Mouse (Mus musculus) 416B (cell line): Measurements from ENCODE around the gene Tdrkh.

Experiments
- DNase-seq: peaks from one replicate; pipeline ENCODE4 v3.0.0; 2011; ENCODE audit warnings: low read depth

The Tdrkh gene

GRCm38 (mm10) chr3:94463926-94464578 lies 51.0 kb downstream of the Tdrkh start:
- no peak for DNase-seq

- no peak for DNase-seq
Measured at GRCm38 (mm10) chr3:94465632-94466430, 52.8 kb downstream of the Tdrkh start.

GRCm38 (mm10) chr3:94468931-94469330 lies 55.9 kb downstream of the Tdrkh start:
- no peak for DNase-seq

GRCm38 (mm10) chr3:94472447-94473114 lies 59.5 kb downstream of the Tdrkh start:
- DNase-seq, result no peak

DNA sequence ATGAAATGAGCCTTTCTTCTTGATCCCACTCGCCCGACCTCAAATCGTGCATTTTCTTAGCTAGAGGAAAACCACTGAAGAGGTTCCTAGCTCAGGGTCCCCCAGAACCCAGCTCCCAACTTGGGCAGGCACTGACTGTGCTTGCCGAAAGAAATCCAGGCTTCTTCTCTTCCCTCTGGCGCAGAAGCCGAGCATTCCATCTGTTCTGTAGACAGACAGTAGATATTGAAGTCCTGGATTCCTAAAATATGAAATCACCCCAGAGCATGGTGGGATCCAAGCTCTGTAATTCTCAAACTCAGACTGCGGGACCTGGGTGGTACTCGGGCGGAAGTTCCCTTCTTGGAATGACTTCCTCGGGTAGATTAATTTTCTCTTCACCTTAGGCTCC lies 60.0 kb downstream of the Tdrkh start:
- DNase-seq, result no peak

GRCm38 (mm10) chr3:94473567-94474232 lies 60.6 kb downstream of the Tdrkh start:
- DNase-seq, result no peak

- no peak for DNase-seq
Measured at GRCm38 (mm10) chr3:94476301-94477035, 63.4 kb downstream of the Tdrkh start.

GRCm38 (mm10) chr3:94477444-94477843 lies 64.4 kb downstream of the Tdrkh start:
- no peak for DNase-seq

- no peak for DNase-seq
Measured at GRCm38 (mm10) chr3:94477981-94478422, 64.9 kb downstream of the Tdrkh start, which contains the start of gene Celf3. TSS of gene Celf3 (plus strand) at chr3:94478295.

GRCm38 (mm10) chr3:94478591-94479169 lies 65.6 kb downstream of the Tdrkh start:
- DNase-seq, result no peak

DNA sequence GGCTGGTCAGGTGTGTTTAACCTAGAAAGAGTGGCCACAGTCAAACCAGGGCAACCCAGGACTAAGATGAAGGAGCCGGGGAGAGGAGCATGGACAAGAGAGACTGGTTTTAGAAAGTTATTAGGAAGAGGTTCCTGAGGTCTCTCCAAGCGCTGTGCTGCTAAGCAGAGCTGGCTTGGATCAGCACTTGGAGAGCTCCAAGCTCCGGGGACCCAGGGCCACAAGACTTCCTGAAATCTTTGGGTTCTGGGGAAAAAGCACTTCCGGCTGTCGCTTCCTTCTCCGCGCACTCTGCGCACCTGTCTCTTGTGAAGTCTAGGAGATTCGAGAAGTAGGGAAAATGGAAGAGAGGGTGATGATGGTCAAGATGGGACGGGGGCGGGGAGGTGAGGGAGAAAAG lies 66.5 kb downstream of the Tdrkh start:
- no peak for DNase-seq

DNA sequence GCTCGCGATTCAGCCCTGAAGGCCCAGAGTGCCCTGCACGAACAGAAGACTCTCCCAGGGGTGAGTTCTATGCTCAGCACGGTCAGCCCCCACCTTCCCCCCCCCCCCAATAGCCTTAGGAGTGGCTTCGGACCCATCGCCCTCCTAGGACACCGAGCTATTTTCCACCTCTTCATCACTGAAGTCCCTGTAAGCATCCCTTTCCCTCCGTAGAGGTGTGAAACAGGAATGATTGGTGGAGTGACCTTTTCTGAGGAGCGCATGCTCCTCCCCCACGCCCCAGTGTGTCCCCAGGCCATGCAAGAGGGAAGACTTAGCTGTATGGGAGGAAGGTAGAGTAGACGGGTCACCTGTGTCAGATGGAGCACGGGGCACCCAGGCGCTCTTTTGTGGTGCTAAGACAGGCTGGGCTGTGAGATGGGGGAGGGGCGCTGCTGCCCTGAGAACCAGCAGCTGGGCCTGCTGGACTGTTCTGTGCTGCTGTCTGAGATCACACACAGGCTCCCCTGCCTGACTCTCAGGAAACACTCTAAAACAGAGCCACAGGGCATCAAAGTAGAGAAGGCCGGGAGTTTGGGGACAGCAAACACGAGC lies 67.3 kb downstream of the Tdrkh start, which contains the start of gene Riiad1:
Riiad1 (minus strand) TSS at position 51 of the 594 bp plus-strand sequence.
- no peak for DNase-seq

DNA sequence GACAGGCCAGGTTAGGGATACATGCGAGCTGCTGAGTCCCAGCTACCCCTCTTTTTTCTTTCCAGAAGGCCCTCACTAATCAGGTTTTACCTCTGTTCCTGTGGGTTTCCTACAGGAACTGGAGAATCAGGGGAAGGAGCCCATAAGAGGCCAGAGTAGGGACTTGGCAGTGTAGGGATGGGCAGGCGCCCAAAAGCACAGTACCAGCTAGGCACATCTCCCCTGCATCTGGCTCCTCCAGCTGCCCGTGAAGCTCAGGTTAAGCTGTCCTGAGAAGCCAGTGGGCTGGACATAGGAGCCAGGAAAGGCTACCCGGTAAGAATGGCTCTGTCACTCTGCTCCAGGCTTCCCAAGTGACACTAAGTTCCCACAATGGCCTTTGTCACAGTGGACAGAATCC lies 68.4 kb downstream of the Tdrkh start:
- DNase-seq, result no peak

DNA sequence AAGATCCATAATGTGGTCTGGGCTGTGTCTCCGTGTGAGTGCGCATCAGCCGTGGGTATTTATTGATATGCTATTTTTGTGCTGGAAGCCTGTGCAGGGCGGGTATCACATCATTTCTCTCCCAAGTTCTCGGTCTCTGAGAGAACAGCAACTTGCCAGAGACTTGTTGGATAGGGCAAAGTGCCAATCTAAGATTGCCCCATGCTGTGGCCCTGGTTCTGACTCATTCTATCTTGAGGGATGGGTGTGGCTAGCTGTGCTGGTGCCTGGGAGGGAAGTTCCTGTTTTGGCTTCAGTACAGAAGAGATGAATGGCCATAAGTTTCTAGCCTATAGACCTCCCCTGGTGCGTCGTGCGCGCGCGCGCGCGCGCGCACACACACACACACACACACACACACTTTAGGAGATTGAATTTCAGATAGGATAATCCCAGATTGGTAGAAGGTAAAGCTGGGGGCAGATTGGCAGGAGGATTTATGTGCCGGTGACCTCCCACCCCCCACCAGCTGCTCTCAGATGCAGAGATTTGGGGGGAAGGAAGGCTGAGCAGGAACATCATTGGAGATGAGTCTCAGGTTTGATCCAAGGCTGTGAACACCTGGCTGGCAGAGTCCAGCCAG lies 69.8 kb downstream of the Tdrkh start:
- DNase-seq, result peak; percentile 98

GRCm38 (mm10) chr3:94483790-94484439 lies 70.8 kb downstream of the Tdrkh start:
- DNase-seq, result no peak
